ENCODE assay signal across 9 mouse cellular contexts in genomic region chr11:106271131-106271793, GRCm38 (mm10). TPM values are rescaled to one million over a fixed set of nuclear protein-coding genes. Genes with fewer than 3 reads are reported as not detected.
DNase-seq lines count a peak whose midpoint lies in the region; ATAC-seq lines count a peak whose summit lies in the region.
"Had no signal": no experiment of that assay in that cellular context is flagged by ENCODE, and none has a peak within 500 bp of the region (broad histone marks: within the 10 kb centered on the region; RNA-seq: fewer than 3 reads in every experiment).

No protein-coding gene starts in this region.

- H3K4me2 ChIP-seq in hindbrain, embryonic 16.5 days (ENCODE audit: low read length), result peak overlapping the region; percentile 85
- peak overlapping the region; percentile 82 for H3K4me2 ChIP-seq in midbrain, embryonic 14.5 days (ENCODE audit: low read length)

- no peaks in the 10 kb centered on the region for H3K27me3 ChIP-seq in hindbrain, embryonic 16.5 days (replicated peaks; ENCODE audit: control insufficient read depth, insufficient read depth, low read length)
- H3K27me3 ChIP-seq in midbrain, embryonic 14.5 days (ENCODE audit: control insufficient read depth, insufficient read depth, low read length), result no peaks in the 10 kb centered on the region

- peaks cover 25% of the 10 kb centered on the region for H3K4me1 ChIP-seq in hindbrain, embryonic 16.5 days (ENCODE audit: control insufficient read depth, insufficient read depth, low read depth, low read length)
- peaks cover 15% of the 10 kb centered on the region for H3K4me1 ChIP-seq in midbrain, embryonic 14.5 days (ENCODE audit: control insufficient read depth, insufficient read depth, low read length)

- 43% methylated on average over 5 of the region's 5 CpGs for WGBS in hindbrain, embryonic 16.5 days
- WGBS in midbrain, embryonic 14.5 days, result 53% methylated on average over 5 of the region's 5 CpGs

- no peak for ATAC-seq in hindbrain, embryonic 16.5 days
- no peak for ATAC-seq in midbrain, embryonic 14.5 days (ENCODE audit: low FRiP score, low TSS enrichment)

- peak overlapping the region; percentile 95 for H3K9ac ChIP-seq in hindbrain, embryonic 16.5 days (ENCODE audit: low read depth, low read length)
- H3K9ac ChIP-seq in midbrain, embryonic 14.5 days (replicated peaks; ENCODE audit: low read length), result peak overlapping the region; percentile 91

- H3K4me3 ChIP-seq in hindbrain, embryonic 16.5 days (ENCODE audit: low read length), result peak overlapping the region; percentile 95
- peak overlapping the region; percentile 94 for H3K4me3 ChIP-seq in midbrain, embryonic 14.5 days (replicated peaks; ENCODE audit: low read depth, low read length)

- H3K36me3 ChIP-seq in hindbrain, embryonic 16.5 days (ENCODE audit: control insufficient read depth, insufficient read depth, low read length), result peaks cover 5% of the 10 kb centered on the region
- peaks cover 12% of the 10 kb centered on the region for H3K36me3 ChIP-seq in midbrain, embryonic 14.5 days (ENCODE audit: control insufficient read depth, insufficient read depth, low read length)

- peak; percentile 52 for DNase-seq in adrenal gland, adult 2 months
- no peak for DNase-seq in adrenal gland, postnatal 4 days (ENCODE audit: low spot score in 2 of 2)
- DNase-seq in urinary bladder, postnatal 14 days (ENCODE audit: low spot score), result peak; percentile 32
- DNase-seq in urinary bladder, postnatal 25 days (ENCODE audit: low spot score), result no peak
- DNase-seq in midbrain, embryonic 14.5 days, result no peak
- DNase-seq in ovary, postnatal 10 days (ENCODE audit: low spot score), result no peak
- DNase-seq in right cerebral cortex, postnatal 4 days, result no peak

- peak overlapping the region; percentile 41; the same call in 1 of the 2 replicates for H3K27ac ChIP-seq in hindbrain, embryonic 16.5 days (ENCODE audit: low read depth, low read length)
- no peak overlapping the region; the same call in 1 of the 2 replicates for H3K27ac ChIP-seq in midbrain, embryonic 14.5 days (replicated peaks; ENCODE audit: low read depth, low read length)

- no peaks in the 10 kb centered on the region for H3K9me3 ChIP-seq in hindbrain, embryonic 16.5 days (ENCODE audit: control insufficient read depth, low read length)
- H3K9me3 ChIP-seq in midbrain, embryonic 14.5 days (ENCODE audit: control insufficient read depth, low read length), result no peaks in the 10 kb centered on the region

RNA-seq across cellular contexts. Expression of gene Smarcd2, which starts 1.5 kb away (rescaled TPM):
- 10 to 100 TPM; 64.5 to 80.6 TPM for total RNA-seq in adrenal gland, adult 2 months (2021)
- polyA plus RNA-seq in adrenal gland, adult 2 months (2012; rRNA removed), result 112 and 121 TPM in 2 replicates
- total RNA-seq in adrenal gland, postnatal 4 days (2021), result 100 to 1,000 TPM; 104 to 117 TPM
- polyA plus RNA-seq in hindbrain, embryonic 16.5 days (2015; fragmentation: Nextera tagmentation; extraction: Ambion mirVana), result 9.6 and 11.2 TPM in 2 replicates
- 10.0 and 14.0 TPM in 2 replicates for polyA plus RNA-seq in midbrain, embryonic 14.5 days (2014; fragmentation: Nextera tagmentation; extraction: Ambion mirVana)

RNA-seq across cellular contexts. Expression of gene Tcam1, which starts 5.2 kb away (rescaled TPM):
- under 1 TPM; 0.10 to 0.26 TPM for total RNA-seq in adrenal gland, adult 2 months (2021)
- polyA plus RNA-seq in adrenal gland, adult 2 months (2012; rRNA removed), result not detected in 2 replicates
- under 1 TPM; 0.25 to 0.34 TPM for total RNA-seq in adrenal gland, postnatal 4 days (2021)
- polyA plus RNA-seq in hindbrain, embryonic 16.5 days (2015; fragmentation: Nextera tagmentation; extraction: Ambion mirVana), result 0.06 and 0.14 TPM in 2 replicates
- 0.09 and 0.12 TPM in 2 replicates for polyA plus RNA-seq in midbrain, embryonic 14.5 days (2014; fragmentation: Nextera tagmentation; extraction: Ambion mirVana)

RNA-seq across cellular contexts. Expression of gene Psmc5, which starts 15.3 kb away (rescaled TPM):
- total RNA-seq in adrenal gland, adult 2 months (2021), result 100 to 1,000 TPM; 138 to 164 TPM
- polyA plus RNA-seq in adrenal gland, adult 2 months (2012; rRNA removed), result 12.4 and 12.9 TPM in 2 replicates
- 100 to 1,000 TPM; 131 to 138 TPM for total RNA-seq in adrenal gland, postnatal 4 days (2021)
- polyA plus RNA-seq in hindbrain, embryonic 16.5 days (2015; fragmentation: Nextera tagmentation; extraction: Ambion mirVana), result 303 and 330 TPM in 2 replicates
- polyA plus RNA-seq in midbrain, embryonic 14.5 days (2014; fragmentation: Nextera tagmentation; extraction: Ambion mirVana), result 265 and 286 TPM in 2 replicates

RNA-seq across cellular contexts. Expression of gene Ftsj3, which starts 15.4 kb away (rescaled TPM):
- total RNA-seq in adrenal gland, adult 2 months (2021), result 10 to 100 TPM; 49.8 to 53.1 TPM
- 16.2 and 22.5 TPM in 2 replicates for polyA plus RNA-seq in adrenal gland, adult 2 months (2012; rRNA removed)
- 10 to 100 TPM; 69.3 to 71.0 TPM for total RNA-seq in adrenal gland, postnatal 4 days (2021)
- 31.6 and 35.0 TPM in 2 replicates for polyA plus RNA-seq in hindbrain, embryonic 16.5 days (2015; fragmentation: Nextera tagmentation; extraction: Ambion mirVana)
- polyA plus RNA-seq in midbrain, embryonic 14.5 days (2014; fragmentation: Nextera tagmentation; extraction: Ambion mirVana), result 22.0 and 30.2 TPM in 2 replicates

RNA-seq across cellular contexts. Expression of gene Gh, which starts 30.4 kb away (rescaled TPM):
- not detected for total RNA-seq in adrenal gland, adult 2 months (2021)
- not detected in 2 replicates for polyA plus RNA-seq in adrenal gland, adult 2 months (2012; rRNA removed)
- total RNA-seq in adrenal gland, postnatal 4 days (2021), result under 1 TPM in 1 of 2 experiments, not detected in 1; 0.37 TPM
- 0.61 TPM in 1 of 2 replicates, not detected in the other for polyA plus RNA-seq in hindbrain, embryonic 16.5 days (2015; fragmentation: Nextera tagmentation; extraction: Ambion mirVana)
- not detected in 2 replicates for polyA plus RNA-seq in midbrain, embryonic 14.5 days (2014; fragmentation: Nextera tagmentation; extraction: Ambion mirVana)
- total RNA-seq: hematopoietic stem cell, adult 5-6 weeks had no signal

Comparison
In these comparisons a context has a peak if more than half of its experiments do, and no peak if none do; other contexts are left out.
1. DNase-seq: peak in adrenal gland, adult 2 months (single experiment) and urinary bladder, postnatal 14 days (single experiment); none in adrenal gland, postnatal 4 days (0 of 2), urinary bladder, postnatal 25 days (single experiment), midbrain, embryonic 14.5 days (single experiment), ovary, postnatal 10 days (single experiment) and right cerebral cortex, postnatal 4 days (single experiment).
2. RNA of gene Psmc5, which starts 15.3 kb away (polyA plus RNA-seq): 303 to 330 TPM in hindbrain, embryonic 16.5 days and 265 to 286 TPM in midbrain, embryonic 14.5 days; 12.4 to 12.9 TPM in adrenal gland, adult 2 months; every median in the first group is over 10 times any median in the second.